Mouse (Mus musculus) hindbrain, embryonic 10.5 days (tissue): Measurements from ENCODE around the gene Adamts2. TPM values are rescaled to one million over a fixed set of nuclear protein-coding genes. Genes with fewer than 3 reads are reported as not detected.

ENCODE experiments used
- DNase-seq: peaks from one replicate; pipeline ENCODE4 v3.0.0-alpha.2; 2017; ENCODE audit warnings: low spot score
- H3K27ac ChIP-seq: fragments of 300-500 bp; sonication (generic); 2 replicates; pipeline ENCODE4 v1.5.1; 2016; ENCODE audit warnings: mild to moderate bottlenecking, moderate library complexity
- H3K27me3 ChIP-seq: fragments of 300-500 bp; sonication (generic); 2 replicates; pipeline ENCODE4 v1.6.1; 2016; ENCODE audit warnings: mild to moderate bottlenecking; ENCODE audit not compliant: poor library complexity, insufficient read depth, severe bottlenecking
- H3K36me3 ChIP-seq: fragments of 300-500 bp; sonication (generic); 2 replicates; pipeline ENCODE4 v1.6.1; 2016; ENCODE audit warnings: mild to moderate bottlenecking, moderate library complexity
- H3K4me1 ChIP-seq: fragments of 300-500 bp; sonication (generic); replicated peaks from 2 replicates; pipeline ENCODE4 v1.6.1; 2016; ENCODE audit warnings: mild to moderate bottlenecking
- H3K4me3 ChIP-seq: fragments of 300-500 bp; sonication (generic); 2 replicates; pipeline ENCODE4 v1.5.1; 2016; ENCODE audit warnings: mild to moderate bottlenecking, moderate library complexity
- H3K9me3 ChIP-seq: fragments of 300-500 bp; sonication (generic); 2 replicates; pipeline ENCODE4 v1.6.1; 2016; ENCODE audit warnings: mild to moderate bottlenecking, moderate library complexity
- WGBS: fragments of 180-500 bp; shearing (Covaris S2); methylation state at CpG from one replicate; pipeline ENCODE4 v1.1.7; 2016; 5-methylcytosine and 5-hydroxymethylcytosine counted together
- polyA plus RNA-seq: library from polyadenylated mRNA; unstranded; fragments of >200 nt; fragmentation: Nextera tagmentation; extraction: Ambion mirVana; gene quantifications from 2 replicates; pipeline ENCODE4 v1.2.1, GENCODE M21; 2016

Adamts2 gene
- polyA plus RNA-seq, 1 experiment from 2014 or later = 2.8 TPM

- Histone ChIP-seq H3K36me3 (no peaks in the 10 kb centered on the region), H3K27ac (no peak overlapping the region), H3K9me3 (no peaks in the 10 kb centered on the region), H3K4me3 (no peak overlapping the region), H3K4me1 (peaks cover 6% of the 10 kb centered on the region; the same call in 1 of the 2 replicates), H3K27me3 (no peaks in the 10 kb centered on the region)
- 81% methylated on average over 4 of the region's 4 CpGs for WGBS
- DNase-seq = no peak
These were observed 62.9 kb downstream of the Adamts2 start for GRCm38 (mm10) chr11:50664826-50665225.

GRCm38 (mm10) chr11:50669542-50670362 is 67.9 kb downstream of the Adamts2 start:
- H3K27me3 ChIP-seq = no peaks in the 10 kb centered on the region
- peaks cover 11% of the 10 kb centered on the region; the same call in 1 of the 2 replicates for H3K4me1 ChIP-seq
- no peak overlapping the region for H3K27ac ChIP-seq
- no peak overlapping the region for H3K4me3 ChIP-seq
- DNase-seq = no peak
- no peaks in the 10 kb centered on the region for H3K36me3 ChIP-seq
- H3K9me3 ChIP-seq = no peaks in the 10 kb centered on the region
- WGBS = 85% methylated on average over 9 of the region's 9 CpGs

GRCm38 (mm10) chr11:50670363-50670725 is 68.5 kb downstream of the Adamts2 start:
- H3K4me3 ChIP-seq = no peak overlapping the region
- peaks cover 11% of the 10 kb centered on the region; the same call in 1 of the 2 replicates for H3K4me1 ChIP-seq
- no peak overlapping the region for H3K27ac ChIP-seq
- H3K9me3 ChIP-seq = no peaks in the 10 kb centered on the region
- no peaks in the 10 kb centered on the region for H3K36me3 ChIP-seq
- no peaks in the 10 kb centered on the region for H3K27me3 ChIP-seq
- 76% methylated on average over 5 of the region's 5 CpGs for WGBS
- DNase-seq = no peak

GRCm38 (mm10) chr11:50670881-50671280 is 69.0 kb downstream of the Adamts2 start:
- H3K4me1 ChIP-seq = peaks cover 11% of the 10 kb centered on the region; the same call in 1 of the 2 replicates
- no peak overlapping the region for H3K27ac ChIP-seq
- WGBS = 98% methylated on average over 1 of the region's 1 CpGs
- no peaks in the 10 kb centered on the region for H3K9me3 ChIP-seq
- no peaks in the 10 kb centered on the region for H3K27me3 ChIP-seq
- H3K36me3 ChIP-seq = no peaks in the 10 kb centered on the region
- H3K4me3 ChIP-seq = no peak overlapping the region
- no peak for DNase-seq

GRCm38 (mm10) chr11:50671376-50671775 is 69.5 kb downstream of the Adamts2 start:
- no peak overlapping the region for H3K4me3 ChIP-seq
- no peaks in the 10 kb centered on the region for H3K9me3 ChIP-seq
- no peak overlapping the region for H3K27ac ChIP-seq
- DNase-seq = no peak
- H3K27me3 ChIP-seq = no peaks in the 10 kb centered on the region
- H3K36me3 ChIP-seq = no peaks in the 10 kb centered on the region
- WGBS = 77% methylated on average over 2 of the region's 2 CpGs
- peaks cover 11% of the 10 kb centered on the region; the same call in 1 of the 2 replicates for H3K4me1 ChIP-seq

- Histone ChIP-seq H3K36me3 (no peaks in the 10 kb centered on the region), H3K9me3 (no peaks in the 10 kb centered on the region), H3K27ac (no peak overlapping the region), H3K4me3 (no peak overlapping the region), H3K4me1 (peaks cover 11% of the 10 kb centered on the region; the same call in 1 of the 2 replicates), H3K27me3 (no peaks in the 10 kb centered on the region)
- 90% methylated on average over 7 of the region's 7 CpGs for WGBS
- DNase-seq = no peak
These were observed 70.0 kb downstream of the Adamts2 start for GRCm38 (mm10) chr11:50671820-50672310.

GRCm38 (mm10) chr11:50672866-50673265 is 71.0 kb downstream of the Adamts2 start:
- Histone ChIP-seq H3K9me3 (no peaks in the 10 kb centered on the region), H3K27me3 (no peaks in the 10 kb centered on the region), H3K4me3 (no peak overlapping the region), H3K4me1 (peaks cover 11% of the 10 kb centered on the region; the same call in 1 of the 2 replicates), H3K36me3 (no peaks in the 10 kb centered on the region), H3K27ac (no peak overlapping the region)
- no peak for DNase-seq
- WGBS = 57% methylated on average over 7 of the region's 7 CpGs

- no peak for DNase-seq
- 65% methylated on average over 6 of the region's 7 CpGs for WGBS
- H3K4me1 ChIP-seq = peaks cover 10% of the 10 kb centered on the region; the same call in 1 of the 2 replicates
These were observed 71.8 kb downstream of the Adamts2 start for GRCm38 (mm10) chr11:50673525-50674250.

GRCm38 (mm10) chr11:50674390-50674789 is 72.5 kb downstream of the Adamts2 start:
- no peak overlapping the region for H3K4me3 ChIP-seq
- no peaks in the 10 kb centered on the region for H3K9me3 ChIP-seq
- WGBS = 82% methylated on average over 9 of the region's 9 CpGs
- 0 out of 2 replicates have a peak, but pooled peaks cover 5% of the 10 kb centered on the region for H3K4me1 ChIP-seq
- DNase-seq = no peak
- H3K36me3 ChIP-seq = no peaks in the 10 kb centered on the region
- no peaks in the 10 kb centered on the region for H3K27me3 ChIP-seq
- no peak overlapping the region for H3K27ac ChIP-seq

More at GRCm38 (mm10) chr11:50673525-50674250, 71.8 kb downstream of the Adamts2 start:
- H3K4me3 ChIP-seq = no peak overlapping the region
- no peaks in the 10 kb centered on the region for H3K9me3 ChIP-seq
- H3K36me3 ChIP-seq = no peaks in the 10 kb centered on the region
- no peak overlapping the region for H3K27ac ChIP-seq
- H3K27me3 ChIP-seq = no peaks in the 10 kb centered on the region

- Histone ChIP-seq H3K4me1 (no peaks in the 10 kb centered on the region), H3K4me3 (no peak overlapping the region), H3K27ac (no peak overlapping the region), H3K36me3 (no peaks in the 10 kb centered on the region), H3K27me3 (no peaks in the 10 kb centered on the region), H3K9me3 (no peaks in the 10 kb centered on the region)
- WGBS = 90% methylated on average over 10 of the region's 10 CpGs
- DNase-seq = no peak
These were observed 76.8 kb downstream of the Adamts2 start for GRCm38 (mm10) chr11:50678650-50679049.

- Histone ChIP-seq H3K9me3 (no peaks in the 10 kb centered on the region), H3K27me3 (no peaks in the 10 kb centered on the region), H3K4me3 (no peak overlapping the region), H3K36me3 (no peaks in the 10 kb centered on the region), H3K27ac (no peak overlapping the region), H3K4me1 (no peaks in the 10 kb centered on the region)
- DNase-seq = no peak
- WGBS = 93% methylated on average over 7 of the region's 7 CpGs
These were observed 80.1 kb downstream of the Adamts2 start for GRCm38 (mm10) chr11:50681940-50682339.

- no peaks in the 10 kb centered on the region for H3K9me3 ChIP-seq
- H3K27ac ChIP-seq = no peak overlapping the region
- no peaks in the 10 kb centered on the region for H3K36me3 ChIP-seq
- 86% methylated on average over 2 of the region's 2 CpGs for WGBS
- no peaks in the 10 kb centered on the region for H3K4me1 ChIP-seq
- no peaks in the 10 kb centered on the region for H3K27me3 ChIP-seq
- H3K4me3 ChIP-seq = no peak overlapping the region
- no peak for DNase-seq
These were observed 81.9 kb downstream of the Adamts2 start for GRCm38 (mm10) chr11:50683821-50684220.

- WGBS = 87% methylated on average over 3 of the region's 3 CpGs
- Histone ChIP-seq H3K4me3 (no peak overlapping the region), H3K4me1 (no peaks in the 10 kb centered on the region), H3K9me3 (no peaks in the 10 kb centered on the region), H3K27ac (no peak overlapping the region), H3K27me3 (no peaks in the 10 kb centered on the region), H3K36me3 (no peaks in the 10 kb centered on the region)
- no peak for DNase-seq
These were observed 86.7 kb downstream of the Adamts2 start for GRCm38 (mm10) chr11:50688584-50688983.
